Mouse (Mus musculus) myocyte (in vitro differentiated cells): ENCODE results near the gene Fam222b.
A peak's percentile ranks its signal among the peaks of the same experiment; 100 is the strongest.

Experiments
- E2F4 ChIP-seq: IDR thresholded peaks from one replicate; pipeline ENCODE4 v1.6.1; 2011; ENCODE audit warnings: mild to moderate bottlenecking, control low read depth, moderate library complexity; ENCODE audit not compliant: insufficient read depth
- MAX ChIP-seq: IDR thresholded peaks from one replicate; pipeline ENCODE4 v1.6.1; 2011; ENCODE audit warnings: low read depth, mild to moderate bottlenecking, control low read depth
- MYOD1 ChIP-seq, 3 experiments: IDR thresholded peaks; one replicate each; pipeline ENCODE4 v1.6.1; 2011; ENCODE audit warnings: control low read depth in 2 of 3, low read depth in 2 of 3, mild to moderate bottlenecking in 2 of 3, moderate library complexity in 1 of 3; ENCODE audit not compliant: insufficient read length in 2 of 3, control insufficient read depth in 1 of 3
- MYOG ChIP-seq, 3 experiments: IDR thresholded peaks; one replicate each; pipeline ENCODE4 v1.6.1; 2011; ENCODE audit warnings: control low read depth in 2 of 3, low read depth in 2 of 3, mild to moderate bottlenecking in 2 of 3; ENCODE audit not compliant: insufficient read length in 2 of 3, control insufficient read depth in 1 of 3, insufficient read depth in 1 of 3
- POLR2A ChIP-seq: IDR thresholded peaks from one replicate; pipeline ENCODE4 v1.6.1; 2011; ENCODE audit warnings: low read depth, mild to moderate bottlenecking, control low read depth, moderate library complexity; ENCODE audit not compliant: insufficient read length
- POLR2AphosphoS2 ChIP-seq: IDR thresholded peaks from one replicate; pipeline ENCODE4 v1.6.1; 2011; ENCODE audit warnings: low read depth, control low read depth; ENCODE audit not compliant: insufficient read length
- SRF ChIP-seq: IDR thresholded peaks from one replicate; pipeline ENCODE4 v1.6.1; 2011; ENCODE audit warnings: low read depth; ENCODE audit not compliant: control insufficient read depth, insufficient read length
- TCF3 ChIP-seq: IDR thresholded peaks from one replicate; pipeline ENCODE4 v1.6.1; 2011; ENCODE audit warnings: low read depth, control low read depth; ENCODE audit not compliant: insufficient read length

DNA sequence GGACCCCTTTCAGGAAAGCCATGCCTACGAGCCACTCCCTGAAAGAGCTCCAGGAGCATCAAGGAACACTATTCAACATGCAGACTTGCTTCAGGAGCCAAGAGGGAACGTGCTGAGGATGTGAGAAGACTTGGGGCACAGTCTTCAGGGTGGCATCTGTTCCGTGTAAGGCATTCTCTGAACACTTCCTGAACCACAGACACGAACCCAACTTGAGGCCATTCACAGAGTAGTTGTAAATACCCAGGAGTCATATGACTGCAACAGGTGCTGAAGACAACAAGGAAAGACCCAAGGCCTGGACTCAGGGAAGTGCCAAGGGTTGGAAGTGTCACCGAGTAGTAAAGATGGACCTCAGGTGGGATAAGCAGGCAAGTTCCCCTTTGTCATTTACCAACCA lies 26.9 kb upstream of the Fam222b start:
- no peak for TF ChIP-seq POLR2AphosphoS2
- peak in 2 of 3 experiments; percentile 73 for TF ChIP-seq MYOG (IDR thresholded peaks at IDR 0.05; ENCODE audit: control insufficient read depth in 1 of 3, insufficient read depth in 1 of 3, insufficient read length in 2 of 3, low read depth in 2 of 3)
- no peak for TF ChIP-seq POLR2A
- peak; percentile 10 for TF ChIP-seq SRF
- TF ChIP-seq E2F4 = no peak
- no peak for TF ChIP-seq TCF3
- TF ChIP-seq MYOD1 (IDR thresholded peaks at IDR 0.05; ENCODE audit: control insufficient read depth in 1 of 3, insufficient read length in 2 of 3, low read depth in 2 of 3) = peak; percentile 10 to 77 (median 57)
- no peak for TF ChIP-seq MAX
